Mouse (Mus musculus): ENCODE results near the gene Megf8.

The Megf8 gene

DNA sequence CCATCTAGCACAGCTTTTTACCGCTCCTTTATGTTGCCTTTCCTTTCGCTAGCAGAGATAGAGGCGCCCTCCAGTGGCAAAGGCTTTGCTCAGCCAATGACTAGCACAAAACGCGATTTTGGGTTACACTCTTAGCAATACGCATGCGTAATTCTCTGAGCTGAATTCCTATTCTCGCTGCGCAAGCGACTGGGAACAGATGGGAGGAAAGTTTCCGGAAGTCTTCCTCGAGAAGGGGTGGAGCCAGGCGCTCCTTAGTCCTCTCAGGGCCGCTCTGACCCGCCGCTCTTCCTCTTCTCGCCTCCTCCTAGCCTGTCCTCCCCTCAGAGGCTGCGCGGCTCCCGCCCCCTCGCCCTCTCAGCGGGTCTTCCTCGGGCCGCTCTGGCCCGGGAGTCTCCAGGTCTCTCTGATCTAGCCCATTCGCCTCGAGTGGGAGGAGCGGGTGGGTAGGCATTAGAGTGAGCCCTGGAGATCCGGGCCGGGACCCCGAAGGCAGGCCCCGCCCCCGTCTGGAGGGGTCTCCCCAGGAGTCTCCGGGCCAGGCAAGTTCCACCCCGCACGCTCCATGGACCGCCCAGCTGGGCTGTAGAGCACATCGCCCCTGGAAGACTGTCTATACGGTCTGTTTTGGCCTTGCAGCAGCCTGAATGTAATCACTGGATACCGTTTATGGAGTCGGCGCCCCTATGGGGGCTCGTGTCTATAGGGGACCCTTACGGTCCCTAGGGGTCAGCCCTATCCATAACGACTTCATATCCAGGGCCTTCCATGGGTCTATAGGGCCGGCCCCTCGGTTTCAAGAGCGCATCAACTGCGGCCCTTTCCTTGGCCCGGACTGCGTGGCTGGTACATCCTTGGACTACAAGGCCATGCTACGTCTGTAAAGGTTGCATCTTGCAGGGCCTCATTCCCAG is at the start of gene Megf8:
Megf8 (plus strand) TSS at position 633 of the 914 bp plus-strand sequence.
- peak; percentile 91 for DNase-seq (ENCODE audit: extremely low read depth, low read depth, low spot score)

DNA sequence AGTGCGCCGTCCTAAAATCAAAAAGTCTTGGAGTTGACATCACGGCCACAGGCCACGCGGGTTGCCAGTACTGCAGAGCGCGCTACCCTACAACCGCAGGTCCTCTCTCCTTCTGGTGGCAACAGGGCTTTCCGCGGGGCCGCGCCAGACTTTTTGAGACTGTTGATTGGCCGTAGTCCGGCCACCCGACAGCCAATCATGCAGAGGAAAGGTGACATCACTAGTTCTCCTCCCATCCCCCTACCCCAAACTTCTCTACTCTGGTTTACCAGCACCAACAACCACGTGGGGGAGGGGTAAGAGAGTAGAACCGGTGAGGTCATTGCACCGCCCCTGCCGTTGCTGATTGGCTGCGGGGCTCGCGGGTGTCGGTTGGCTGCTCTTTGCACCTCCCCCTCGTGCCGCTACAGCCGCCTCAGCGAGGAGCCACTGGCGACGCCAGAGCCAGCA is 49.6 kb upstream of the Megf8 start, which contains the start of gene Cic:
Cic (plus strand) TSS at position 404 of the 450 bp plus-strand sequence.
- peak; percentile 90 for DNase-seq (ENCODE audit: extremely low read depth, low read depth, low spot score)

DNA sequence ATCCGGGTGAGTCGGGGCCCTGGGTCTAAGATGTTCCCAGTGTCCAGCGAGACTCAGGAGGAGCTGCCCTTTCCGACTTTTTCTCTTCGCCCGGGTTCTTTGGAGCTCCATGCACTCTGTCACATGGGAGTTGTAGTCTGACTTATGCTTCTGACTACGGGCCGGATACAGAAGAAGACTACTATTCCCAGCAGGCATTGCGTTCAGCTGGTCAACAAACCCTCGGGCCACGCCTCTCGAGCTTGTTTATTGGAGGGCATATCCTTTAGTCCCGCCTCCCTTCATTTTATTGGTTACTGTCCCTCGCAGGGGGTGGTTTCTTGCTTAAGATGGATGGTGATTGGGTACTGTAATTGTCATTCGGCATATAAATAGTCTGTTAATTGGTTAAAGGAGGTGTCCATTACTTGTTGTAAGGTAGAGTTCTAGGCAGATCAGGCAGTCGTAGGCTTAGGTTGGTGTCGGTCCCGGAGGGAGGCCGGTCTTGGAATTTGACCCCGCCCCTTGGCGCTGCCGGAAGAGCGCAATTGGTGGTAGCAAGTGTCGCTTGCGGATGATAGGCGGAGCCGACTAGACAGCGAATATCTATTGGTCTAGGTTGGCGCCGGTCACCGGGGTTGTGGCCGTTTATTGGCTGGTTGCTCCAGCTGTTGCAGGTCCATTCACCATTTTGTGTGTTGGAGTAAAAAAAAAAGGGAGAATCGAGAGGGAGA is 49.1 kb upstream of the Megf8 start:
- peak; percentile 100 for DNase-seq (ENCODE audit: extremely low read depth, low read depth, low spot score)

DNA sequence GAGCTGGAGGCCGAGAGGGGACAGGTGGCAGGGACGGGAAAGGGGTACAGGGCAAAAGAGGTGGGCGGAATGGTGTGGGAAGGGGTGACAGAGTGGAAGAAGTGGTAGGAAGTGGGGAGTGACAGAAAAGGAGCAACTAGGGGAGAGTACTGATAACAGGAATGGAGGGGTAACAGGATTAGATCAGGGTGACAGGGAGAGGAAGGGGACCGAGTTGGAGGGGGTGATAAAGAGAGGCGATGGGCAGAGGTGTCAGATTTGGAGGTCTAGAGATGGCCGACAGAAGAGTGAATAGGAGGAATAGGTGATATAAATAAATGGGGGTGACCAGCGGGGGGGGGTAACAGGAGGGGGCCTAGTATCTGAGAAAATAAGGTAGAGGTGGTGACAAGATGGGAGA is 48.4 kb upstream of the Megf8 start:
- no peak for DNase-seq (ENCODE audit: extremely low read depth, low read depth, low spot score)

DNA sequence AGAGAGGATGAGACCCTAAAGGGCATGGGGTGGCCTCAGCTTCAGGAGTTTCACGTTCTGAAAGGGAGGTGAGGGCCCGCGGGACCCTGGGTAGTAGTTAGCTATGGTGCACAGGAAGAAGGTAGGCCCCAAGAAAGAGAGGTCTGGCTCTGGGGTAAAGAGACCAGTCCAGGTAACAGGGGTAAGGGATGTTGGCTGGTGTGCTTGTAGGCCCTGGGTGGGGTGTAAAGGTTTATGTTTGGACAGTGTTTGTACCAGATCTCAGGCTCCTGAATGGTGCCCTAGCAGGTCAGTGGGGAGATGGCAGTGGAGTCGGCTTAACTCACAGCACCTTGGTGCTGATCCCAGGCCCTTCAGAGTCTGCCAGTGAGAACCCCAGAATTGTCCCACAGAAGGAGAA is 47.9 kb upstream of the Megf8 start:
- DNase-seq (ENCODE audit: extremely low read depth, low read depth, low spot score) = no peak

DNA sequence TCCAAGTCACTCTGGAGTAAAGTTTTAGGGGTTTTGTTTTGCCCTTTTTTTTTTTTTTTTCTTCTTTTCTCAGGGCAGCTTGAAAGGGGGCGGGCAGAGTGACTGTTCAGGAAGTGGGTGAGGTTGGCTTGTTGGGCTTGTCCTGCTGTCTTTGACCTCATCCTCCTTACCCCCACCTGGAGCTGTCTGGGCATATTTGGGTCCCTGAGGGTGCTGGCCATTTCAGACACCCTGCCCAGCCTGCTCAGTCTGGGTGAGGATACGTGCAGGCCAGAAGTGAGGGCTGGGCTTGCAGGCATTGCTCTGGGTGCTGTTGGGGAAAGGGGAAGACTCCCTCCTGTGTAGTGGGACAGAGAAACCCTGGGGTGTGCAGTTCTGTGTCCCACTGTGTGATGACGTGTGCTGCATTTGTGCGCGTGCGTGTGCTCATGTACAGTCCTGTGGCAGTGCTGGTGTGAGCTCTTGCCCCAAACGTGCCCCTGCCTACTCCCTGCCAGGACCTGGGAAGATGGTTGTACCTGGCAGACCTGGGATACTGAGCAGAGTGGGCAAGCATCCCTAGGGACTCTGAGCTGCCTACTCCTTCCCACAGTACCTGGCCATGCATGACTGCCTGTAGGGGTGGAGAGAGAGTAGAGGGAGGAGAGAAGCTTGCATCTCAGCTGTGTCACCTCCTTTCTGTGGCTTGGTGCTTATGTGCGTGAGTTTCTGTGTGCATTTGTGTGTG is 47.3 kb upstream of the Megf8 start:
- DNase-seq (ENCODE audit: extremely low read depth, low read depth, low spot score) = no peak

DNA sequence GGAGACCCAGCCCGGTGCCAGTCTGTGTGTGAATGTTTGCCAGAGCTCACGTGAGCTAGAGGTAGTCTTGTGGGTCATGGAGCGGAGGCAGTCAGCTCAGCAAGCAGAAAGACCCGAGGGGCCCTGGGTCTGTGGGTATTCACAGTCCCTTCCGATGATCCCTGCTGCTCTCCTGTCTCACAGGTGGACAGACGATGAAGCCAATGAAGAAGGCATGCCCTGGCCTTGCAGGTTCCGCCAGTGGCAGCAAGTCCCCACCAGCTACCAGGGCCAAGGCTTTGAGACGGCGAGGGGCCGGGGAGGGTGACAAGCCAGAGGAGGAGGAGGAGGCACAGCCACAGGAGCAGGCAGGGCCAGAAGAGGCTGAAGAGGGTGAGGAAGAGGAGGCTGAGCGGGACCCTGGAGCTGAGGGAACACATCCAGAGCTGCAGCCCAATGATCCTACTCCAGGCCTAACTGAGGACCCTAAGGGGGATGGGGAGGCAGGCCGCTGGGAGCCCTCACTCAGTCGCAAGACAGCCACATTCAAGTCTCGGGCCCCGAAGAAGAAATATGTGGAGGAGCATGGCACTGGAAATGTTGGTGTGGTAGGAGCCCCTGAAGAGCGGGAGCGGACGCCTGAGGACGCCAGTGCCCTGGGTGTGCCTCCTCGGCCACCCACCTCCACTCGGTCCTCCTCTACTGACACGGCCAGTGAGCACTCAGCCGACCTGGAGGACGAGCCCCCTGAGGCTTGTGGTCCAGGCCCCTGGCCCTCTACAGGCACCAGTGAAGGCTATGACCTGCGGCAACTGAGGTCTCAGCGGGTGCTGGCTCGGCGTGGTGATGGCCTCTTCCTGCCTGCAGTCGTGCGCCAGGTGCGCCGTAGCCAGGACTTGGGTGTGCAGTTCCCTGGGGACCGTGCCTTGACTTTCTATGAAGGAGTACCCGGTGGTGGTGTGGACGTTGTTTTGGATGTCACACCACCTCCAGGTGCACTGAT is 46.0 kb upstream of the Megf8 start:
- no peak for DNase-seq (ENCODE audit: extremely low read depth, low read depth, low spot score)

DNA sequence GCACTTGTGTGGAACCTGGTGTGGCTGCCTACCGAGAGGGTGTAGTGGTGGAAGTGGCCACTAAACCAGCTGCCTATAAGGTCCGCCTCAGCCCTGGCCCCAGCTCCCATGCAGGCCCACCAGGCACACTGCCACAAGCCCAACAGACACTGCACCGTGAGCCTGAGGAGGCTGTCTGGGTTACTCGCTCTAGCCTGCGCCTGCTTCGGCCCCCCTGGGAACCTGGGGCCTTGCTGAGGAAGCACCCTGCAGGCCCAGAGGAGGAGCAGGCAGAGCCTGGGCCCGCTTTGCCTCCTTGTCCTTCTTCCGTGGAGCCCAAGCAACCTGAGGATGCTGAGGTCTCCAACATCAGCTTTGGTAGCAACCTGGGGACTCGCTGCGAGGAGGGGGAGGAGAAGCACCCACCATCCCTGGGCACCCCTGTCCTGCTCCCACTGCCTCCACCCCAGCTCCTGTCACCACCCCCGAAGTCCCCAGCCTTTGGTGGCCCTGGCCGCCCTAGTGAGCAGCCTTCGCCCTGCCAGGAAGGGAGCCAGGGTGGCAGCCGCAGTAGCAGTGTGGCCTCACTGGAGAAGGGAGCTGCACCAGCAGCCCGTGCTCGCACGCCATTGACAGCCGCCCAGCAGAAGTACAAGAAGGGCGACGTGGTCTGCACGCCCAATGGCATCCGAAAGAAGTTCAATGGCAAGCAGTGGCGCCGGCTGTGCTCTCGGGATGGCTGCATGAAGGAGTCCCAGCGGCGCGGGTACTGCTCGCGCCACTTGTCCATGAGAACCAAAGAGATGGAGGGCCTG is 45.1 kb upstream of the Megf8 start:
- no peak for DNase-seq (ENCODE audit: extremely low read depth, low read depth, low spot score)

DNA sequence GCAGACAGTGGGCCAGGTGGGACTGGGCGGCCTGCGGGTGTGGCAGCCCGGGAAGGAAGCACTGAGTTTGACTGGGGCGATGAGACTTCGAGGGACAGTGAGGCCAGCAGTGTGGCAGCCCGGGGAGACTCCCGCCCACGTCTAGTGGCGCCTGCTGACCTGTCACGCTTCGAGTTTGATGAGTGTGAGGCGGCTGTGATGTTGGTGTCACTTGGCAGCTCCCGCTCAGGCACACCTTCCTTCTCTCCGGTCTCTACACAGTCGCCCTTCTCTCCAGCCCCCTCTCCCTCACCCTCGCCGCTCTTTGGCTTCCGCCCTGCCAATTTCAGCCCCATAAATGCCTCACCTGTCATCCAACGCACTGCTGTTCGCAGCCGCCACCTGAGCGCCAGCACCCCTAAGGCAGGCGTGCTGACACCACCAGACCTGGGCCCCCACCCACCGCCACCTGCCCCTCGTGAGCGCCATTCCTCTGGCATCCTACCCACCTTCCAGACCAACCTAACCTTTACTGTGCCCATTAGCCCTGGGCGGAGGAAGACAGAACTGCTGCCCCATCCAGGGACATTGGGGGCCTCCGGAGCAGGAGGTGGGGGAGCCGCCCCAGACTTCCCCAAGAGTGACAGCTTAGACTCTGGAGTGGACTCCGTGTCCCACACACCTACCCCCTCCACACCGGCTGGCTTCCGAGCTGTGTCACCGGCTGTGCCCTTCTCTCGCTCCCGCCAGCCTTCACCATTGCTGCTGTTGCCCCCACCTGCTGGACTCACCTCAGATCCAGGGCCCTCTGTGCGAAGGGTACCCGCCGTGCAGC is 44.3 kb upstream of the Megf8 start:
- DNase-seq (ENCODE audit: extremely low read depth, low read depth, low spot score) = no peak

DNA sequence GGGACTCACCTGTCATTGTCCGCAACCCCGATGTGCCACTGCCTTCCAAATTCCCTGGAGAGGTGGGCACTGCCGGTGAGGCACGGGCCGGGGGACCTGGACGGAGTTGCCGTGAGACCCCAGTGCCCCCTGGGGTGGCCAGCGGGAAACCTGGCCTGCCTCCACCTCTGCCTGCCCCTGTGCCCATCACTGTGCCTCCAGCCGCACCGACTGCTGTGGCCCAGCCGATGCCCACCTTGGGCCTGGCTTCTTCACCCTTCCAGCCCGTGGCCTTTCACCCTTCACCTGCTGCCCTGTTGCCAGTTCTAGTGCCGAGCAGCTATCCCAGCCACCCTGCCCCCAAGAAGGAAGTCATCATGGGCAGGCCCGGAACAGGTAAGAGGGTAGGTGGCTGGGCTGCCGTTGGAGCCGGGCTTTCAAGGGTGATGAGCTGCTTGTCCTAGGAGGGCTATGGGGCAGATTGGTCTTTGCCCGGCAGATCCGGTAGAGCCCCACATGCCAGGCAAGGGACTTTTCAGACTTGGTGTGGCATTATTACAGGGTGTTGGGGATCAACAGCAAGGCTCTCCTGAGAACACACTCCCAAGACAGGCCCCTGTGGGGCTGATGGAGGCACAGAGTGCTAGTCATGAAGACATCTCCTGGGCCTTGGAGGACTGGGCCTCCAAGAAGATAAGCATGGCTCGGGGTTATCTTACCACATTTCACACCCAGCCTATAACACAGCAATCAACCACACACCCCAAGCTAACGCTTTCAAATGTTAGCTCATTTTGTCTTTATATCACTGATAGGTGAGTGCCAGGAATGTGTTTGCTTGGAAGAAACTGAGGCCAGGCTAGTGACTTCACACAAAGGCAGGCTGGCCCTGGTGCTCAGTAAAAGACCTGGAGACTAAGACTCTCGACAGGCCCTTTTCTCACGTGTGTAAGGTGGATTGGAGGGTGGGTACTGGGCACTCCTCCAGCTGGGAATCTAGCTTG is 43.4 kb upstream of the Megf8 start:
- DNase-seq (ENCODE audit: extremely low read depth, low read depth, low spot score) = no peak

DNA sequence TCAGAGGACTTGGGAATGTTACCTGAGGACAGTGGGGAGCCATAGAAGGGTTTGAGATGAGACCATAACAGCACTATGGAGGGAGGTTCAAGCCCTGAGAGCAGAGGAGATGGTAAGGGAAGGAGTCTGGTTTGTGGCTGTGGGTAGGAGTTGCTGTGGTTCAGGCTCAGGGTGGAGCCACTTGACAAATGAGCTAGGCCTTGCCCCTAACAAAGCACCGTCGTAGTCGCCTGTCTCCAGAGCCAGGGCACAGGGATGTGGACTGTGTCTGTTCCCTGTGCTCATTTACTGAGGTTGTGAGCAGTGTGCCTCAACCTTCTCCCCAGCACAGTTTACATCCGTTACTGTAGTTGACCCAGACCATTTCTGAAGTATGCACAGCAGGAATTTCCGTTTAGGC is 42.4 kb upstream of the Megf8 start:
- DNase-seq (ENCODE audit: extremely low read depth, low read depth, low spot score) = no peak

DNA sequence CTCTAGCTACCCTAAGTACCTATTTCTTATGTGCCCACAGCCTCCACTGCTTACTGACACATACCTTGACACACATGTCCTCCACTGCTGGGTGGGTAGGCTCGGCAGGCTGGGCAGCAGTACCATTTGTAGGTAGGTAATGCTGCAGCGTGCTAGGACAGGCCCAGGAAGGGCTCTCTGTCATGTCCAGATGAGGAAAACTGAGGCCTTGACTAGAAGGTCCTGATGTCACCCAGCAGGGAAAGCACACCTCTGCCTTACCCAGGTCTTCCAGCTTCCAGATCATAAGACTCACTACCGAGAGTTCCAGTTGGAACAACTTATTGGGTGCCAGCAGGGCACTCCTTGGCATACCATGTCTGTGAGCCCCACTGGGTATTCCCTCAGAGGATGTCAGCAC is 42.0 kb upstream of the Megf8 start:
- no peak for DNase-seq (ENCODE audit: extremely low read depth, low read depth, low spot score)

DNA sequence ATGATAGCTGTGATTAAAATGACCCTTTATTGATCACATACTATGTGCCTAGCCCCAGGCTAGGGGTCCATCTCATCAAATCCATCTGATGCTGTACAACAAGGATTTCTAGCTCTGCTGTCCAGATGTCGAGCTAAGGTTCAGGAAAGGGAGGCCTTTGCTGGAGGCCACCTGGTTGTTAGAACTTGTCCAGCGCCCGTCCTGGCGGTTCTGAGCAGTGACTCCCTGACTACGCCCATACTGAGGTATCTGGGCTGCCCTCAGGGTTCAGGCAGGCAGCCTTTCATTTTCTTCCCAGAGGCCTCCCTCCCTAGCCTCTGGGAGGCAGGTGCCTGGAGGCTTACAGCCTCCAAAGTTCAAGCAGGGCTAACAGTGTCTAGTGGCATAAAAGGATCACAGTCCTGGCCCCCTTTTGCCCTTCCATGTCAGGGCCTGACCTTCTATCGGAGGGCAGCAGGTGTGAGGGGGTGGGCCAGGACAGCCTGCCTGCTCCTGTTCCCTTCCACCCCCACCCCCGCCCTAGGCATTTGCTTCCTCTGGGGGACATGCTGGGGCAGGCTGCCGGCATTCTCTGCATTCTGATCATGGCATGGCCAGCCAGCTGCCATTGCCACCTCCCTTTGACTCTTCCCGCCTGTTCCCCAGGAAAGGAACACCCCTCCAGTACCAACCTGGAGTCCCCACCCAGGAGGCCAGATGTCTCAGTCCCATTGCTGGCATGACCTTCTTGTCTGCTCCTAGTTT is 41.2 kb upstream of the Megf8 start:
- no peak for DNase-seq (ENCODE audit: extremely low read depth, low read depth, low spot score)

DNA sequence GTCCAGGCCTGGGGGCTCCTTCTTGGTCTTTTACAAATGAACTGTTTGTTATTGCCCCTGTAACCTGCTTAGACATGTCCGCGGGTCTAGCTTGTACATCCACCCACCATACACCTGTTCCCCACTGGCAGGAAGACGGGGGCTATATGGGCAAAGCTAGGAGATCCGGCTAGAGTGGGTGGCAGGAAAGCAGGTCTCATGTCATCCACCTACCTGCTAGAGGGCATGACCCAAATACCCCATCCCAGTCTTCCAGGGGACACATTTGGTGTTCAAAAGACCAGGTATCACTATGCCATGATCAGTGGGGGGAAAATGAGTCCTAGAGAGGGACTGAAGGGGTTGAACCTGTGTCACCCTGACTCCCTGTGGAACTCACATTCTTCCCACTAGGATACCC is 39.6 kb upstream of the Megf8 start:
- DNase-seq (ENCODE audit: extremely low read depth, low read depth, low spot score) = no peak

DNA sequence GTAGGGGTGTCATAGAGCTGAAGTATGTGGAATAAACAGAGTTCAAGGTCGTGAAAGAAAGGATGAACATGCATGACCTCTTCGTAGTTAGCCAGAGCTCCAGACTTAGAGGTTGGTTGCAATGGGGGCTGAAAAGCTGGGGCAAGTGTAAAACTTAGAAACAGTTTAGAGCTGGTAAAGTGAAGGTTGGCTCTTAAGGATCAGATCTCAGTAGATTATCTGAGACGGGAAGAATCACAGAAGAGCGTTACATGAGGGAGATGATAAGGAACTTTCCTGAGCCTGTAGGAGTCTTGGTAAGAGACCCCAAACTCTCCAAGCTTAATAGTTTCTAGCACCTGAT is 39.0 kb upstream of the Megf8 start:
- no peak for DNase-seq (ENCODE audit: extremely low read depth, low read depth, low spot score)

DNA sequence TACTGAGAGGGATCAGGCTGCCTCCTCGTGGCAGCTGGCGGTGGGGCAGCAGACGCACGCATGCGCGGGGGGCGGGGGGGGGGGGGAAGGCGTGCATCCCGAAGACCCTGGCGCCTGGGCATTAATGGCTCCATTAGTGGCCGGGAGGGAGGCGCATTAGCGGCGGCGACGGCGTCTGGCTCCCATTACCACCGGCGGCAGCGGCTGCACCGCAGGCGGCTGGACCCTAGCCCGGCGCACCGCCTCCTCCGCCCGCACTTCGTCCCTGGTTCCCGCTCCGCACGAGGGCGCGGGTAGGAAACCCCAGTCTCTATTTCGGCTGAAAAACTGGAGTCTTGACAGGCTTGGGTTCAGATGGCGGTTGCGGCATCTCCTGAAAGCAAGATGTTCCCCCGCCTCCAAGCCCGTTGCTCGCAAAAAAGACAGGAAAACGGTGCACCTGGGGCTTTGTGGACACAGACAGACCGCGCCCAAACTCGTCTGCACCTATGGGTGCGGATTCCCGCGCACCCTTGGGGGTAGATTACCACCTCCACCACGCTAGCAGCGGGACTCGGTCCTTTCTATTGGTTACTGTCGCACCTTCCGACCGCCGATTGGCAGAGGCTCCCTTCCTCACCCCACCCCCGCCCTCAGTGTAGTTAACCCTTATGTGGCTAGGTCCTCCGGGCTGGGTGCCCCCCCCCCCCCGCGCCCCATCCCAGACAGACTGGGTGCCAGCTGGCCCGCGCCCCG is 38.5 kb upstream of the Megf8 start:
- DNase-seq (ENCODE audit: extremely low read depth, low read depth, low spot score) = no peak

Measured in fat pad, adult 2 months (tissue).